Mouse (Mus musculus) limb, embryonic 14.5 days (tissue): ENCODE results near the gene Saa1. TPM values are rescaled to one million over a fixed set of nuclear protein-coding genes. Genes with fewer than 3 reads are reported as not detected.

Experiments
- ATAC-seq: fragments of 200-750 bp; cut with Nextera tagmentation; 2 replicates; pipeline ENCODE4 v1.8.0; 2017; ENCODE audit warnings: low read depth, moderate number of reproducible peaks, moderate TSS enrichment; ENCODE audit not compliant: low FRiP score
- DNase-seq: peaks from one replicate; pipeline ENCODE4 v3.0.0-alpha.2; 2015; ENCODE audit warnings: low spot score
- H3K27ac ChIP-seq: fragments of 300-500 bp; sonication (generic); replicated peaks from 2 replicates; pipeline ENCODE4 v1.5.1; 2014; ENCODE audit warnings: low read depth, mild to moderate bottlenecking, low read length, moderate library complexity, mixed read lengths
- H3K27me3 ChIP-seq: fragments of 300-500 bp; sonication (generic); 2 replicates; pipeline ENCODE4 v1.6.1; 2014; ENCODE audit warnings: low read length, mixed read lengths; ENCODE audit not compliant: control insufficient read depth, insufficient read depth
- H3K36me3 ChIP-seq: fragments of 300-500 bp; sonication (generic); 2 replicates; pipeline ENCODE4 v1.6.1; 2014; ENCODE audit warnings: mild to moderate bottlenecking, low read length, moderate library complexity, mixed read lengths; ENCODE audit not compliant: control insufficient read depth, insufficient read depth
- H3K4me1 ChIP-seq: fragments of 300-500 bp; sonication (generic); 2 replicates; pipeline ENCODE4 v1.6.1; 2014; ENCODE audit warnings: antibody characterized with exemption, low read length, mixed read lengths; ENCODE audit not compliant: control insufficient read depth, insufficient read depth
- H3K4me2 ChIP-seq: fragments of 300-500 bp; sonication (generic); replicated peaks from 2 replicates; pipeline ENCODE4 v1.6.1; 2014; ENCODE audit warnings: low read depth, mild to moderate bottlenecking, low read length, moderate library complexity; ENCODE audit not compliant: severe bottlenecking
- H3K4me3 ChIP-seq: fragments of 300-500 bp; sonication (generic); replicated peaks from 2 replicates; pipeline ENCODE4 v1.5.1; 2014; ENCODE audit warnings: low read length
- H3K9ac ChIP-seq: fragments of 300-500 bp; sonication (generic); 2 replicates; pipeline ENCODE4 v1.6.1; 2014; ENCODE audit warnings: mild to moderate bottlenecking, low read depth, low read length, moderate library complexity; ENCODE audit not compliant: severe bottlenecking
- H3K9me3 ChIP-seq: fragments of 300-500 bp; sonication (generic); 2 replicates; pipeline ENCODE4 v1.6.1; 2016; ENCODE audit warnings: low read length; ENCODE audit not compliant: control insufficient read depth
- POLR2A ChIP-seq: fragments of 200-500 bp; IDR thresholded peaks from 2 replicates; pipeline ENCODE4 v1.8.0; 2012; ENCODE audit warnings: inconsistent platforms, mild to moderate bottlenecking, moderate library complexity, borderline replicate concordance; ENCODE audit not compliant: insufficient read depth, insufficient read length; ENCODE audit errors: extremely low read depth
- WGBS: fragments of 180-500 bp; shearing (Covaris S2); extraction: QIAGEN DNeasy Blood & Tissue Kit; methylation state at CpG from one replicate; pipeline ENCODE4 v1.1.7; 2014; 5-methylcytosine and 5-hydroxymethylcytosine counted together
- polyA plus RNA-seq, 2 experiments: library from polyadenylated mRNA; depleted of rRNA in 1 of 2; stranded (reverse) in 1 of 2; unstranded in 1 of 2; fragments of >200 nt; fragmentation: Nextera tagmentation in 1 of 2; extraction: Ambion mirVana in 1 of 2; gene quantifications; 2 replicates each; pipeline versions ENCODE4 v1.2.1 to v1.2.3; 2012 to 2014

The Saa1 gene
- polyA plus RNA-seq, 2 experiments, result 0.24 to 0.44 TPM

- TF ChIP-seq POLR2A, result peak; percentile 44; the same call in 1 of the 2 replicates
- DNase-seq (peak; percentile 91), ATAC-seq (peak; percentile 98)
- Histone ChIP-seq H3K27me3 (no peaks in the 10 kb centered on the region), H3K4me3 (peak within 1 kb of the TSS; percentile 79), H3K9me3 (no peaks in the 10 kb centered on the region), H3K27ac (peak within 1 kb of the TSS; percentile 86), H3K9ac (peak within 1 kb of the TSS; percentile 84), H3K4me2 (peak within 1 kb of the TSS; percentile 51), H3K36me3 (peaks cover 19% of the 10 kb centered on the region), H3K4me1 (peaks cover 8% of the 10 kb centered on the region; the same call in 1 of the 2 replicates)
- WGBS, result under 1% methylated on average over 24 of the region's 38 CpGs
Measured at GRCm38 (mm10) chr7:46710390-46710844, 32.4 kb downstream of the Saa1 start, which contains the start of gene Saal1. Gene Saal1 (minus strand): TSS chr7:46710680.

GRCm38 (mm10) chr7:46700521-46701025, 42.2 kb downstream of the Saa1 start:
- H3K27me3 ChIP-seq, result no peaks in the 10 kb centered on the region
- no peak for ATAC-seq
- H3K9ac ChIP-seq, result no peak overlapping the region
- no peak overlapping the region for H3K4me3 ChIP-seq
- no peak for DNase-seq
- peaks cover 85% of the 10 kb centered on the region for H3K36me3 ChIP-seq
- H3K4me2 ChIP-seq, result no peak overlapping the region
- no peaks in the 10 kb centered on the region for H3K9me3 ChIP-seq
- 97% methylated on average over 6 of the region's 6 CpGs for WGBS
- H3K4me1 ChIP-seq, result no peaks in the 10 kb centered on the region
- TF ChIP-seq POLR2A, result no peak
- no peak overlapping the region for H3K27ac ChIP-seq

GRCm38 (mm10) chr7:46696754-46697153, 46.0 kb downstream of the Saa1 start:
- Histone ChIP-seq H3K4me1 (no peaks in the 10 kb centered on the region), H3K27ac (no peak overlapping the region)

More at GRCm38 (mm10) chr7:46696754-46697153, 46.0 kb downstream of the Saa1 start:
- 89% methylated on average over 1 of the region's 1 CpGs for WGBS
- Histone ChIP-seq H3K9ac (no peak overlapping the region), H3K4me3 (no peak overlapping the region), H3K36me3 (peaks cover 67% of the 10 kb centered on the region), H3K27me3 (no peaks in the 10 kb centered on the region), H3K4me2 (no peak overlapping the region), H3K9me3 (no peaks in the 10 kb centered on the region)
- ATAC-seq (no peak), DNase-seq (no peak)
- TF ChIP-seq POLR2A, result no peak

Other genes with a start within 250 kb of the Saa1 start
- 12.2 and 12.8 TPM in 2 replicates for gene Sergef, start 103.2 kb downstream of the Saa1 start, polyA plus RNA-seq (2012; rRNA removed)
- 12.8 and 13.1 TPM in 2 replicates for gene Sergef, start 103.2 kb downstream of the Saa1 start, polyA plus RNA-seq (2014; fragmentation: Nextera tagmentation; extraction: Ambion mirVana)
- 0.29 TPM in 2 replicates for gene Tph1, start 70.4 kb downstream of the Saa1 start, polyA plus RNA-seq (2012; rRNA removed)
- gene Tph1, start 70.4 kb downstream of the Saa1 start, polyA plus RNA-seq (2014; fragmentation: Nextera tagmentation; extraction: Ambion mirVana), result 1.1 and 1.6 TPM in 2 replicates
- 20.8 and 21.4 TPM in 2 replicates for gene Saal1, start 32.3 kb downstream of the Saa1 start, polyA plus RNA-seq (2012; rRNA removed)
- gene Saal1, start 32.3 kb downstream of the Saa1 start, polyA plus RNA-seq (2014; fragmentation: Nextera tagmentation; extraction: Ambion mirVana), result 30.6 and 33.4 TPM in 2 replicates
- gene Saa3, start 27.3 kb downstream of the Saa1 start, polyA plus RNA-seq (2012; rRNA removed), result 0.21 and 0.22 TPM in 2 replicates
- gene Saa3, start 27.3 kb downstream of the Saa1 start, polyA plus RNA-seq (2014; fragmentation: Nextera tagmentation; extraction: Ambion mirVana), result 0.19 and 0.33 TPM in 2 replicates
- gene Saa4, start 10.4 kb downstream of the Saa1 start, polyA plus RNA-seq (2012; rRNA removed), result 0.06 TPM in 1 of 2 replicates, not detected in the other
- not detected in 2 replicates for gene Saa4, start 10.4 kb downstream of the Saa1 start, polyA plus RNA-seq (2014; fragmentation: Nextera tagmentation; extraction: Ambion mirVana)
- gene Saa2, start 8.8 kb upstream of the Saa1 start, polyA plus RNA-seq (2012; rRNA removed), result 0.27 and 0.47 TPM in 2 replicates
- 1.1 TPM in 2 replicates for gene Saa2, start 8.8 kb upstream of the Saa1 start, polyA plus RNA-seq (2014; fragmentation: Nextera tagmentation; extraction: Ambion mirVana)
- 34.2 and 36.5 TPM in 2 replicates for gene Hps5, start 53.1 kb upstream of the Saa1 start, polyA plus RNA-seq (2012; rRNA removed)
- 20.6 and 23.6 TPM in 2 replicates for gene Hps5, start 53.1 kb upstream of the Saa1 start, polyA plus RNA-seq (2014; fragmentation: Nextera tagmentation; extraction: Ambion mirVana)
- 24.3 and 34.2 TPM in 2 replicates for gene Gtf2h1, start 53.1 kb upstream of the Saa1 start, polyA plus RNA-seq (2012; rRNA removed)
- 53.1 and 53.5 TPM in 2 replicates for gene Gtf2h1, start 53.1 kb upstream of the Saa1 start, polyA plus RNA-seq (2014; fragmentation: Nextera tagmentation; extraction: Ambion mirVana)
- gene Ldha, start 98.5 kb upstream of the Saa1 start, polyA plus RNA-seq (2012; rRNA removed), result 692 and 736 TPM in 2 replicates
- 1,461 and 1,594 TPM in 2 replicates for gene Ldha, start 98.5 kb upstream of the Saa1 start, polyA plus RNA-seq (2014; fragmentation: Nextera tagmentation; extraction: Ambion mirVana)
- gene Ldhc, start 118.2 kb upstream of the Saa1 start, polyA plus RNA-seq (2012; rRNA removed), result 0.06 TPM in 1 of 2 replicates, not detected in the other
- not detected in 2 replicates for gene Ldhc, start 118.2 kb upstream of the Saa1 start, polyA plus RNA-seq (2014; fragmentation: Nextera tagmentation; extraction: Ambion mirVana)
- 86.2 and 119 TPM in 2 replicates for gene Tsg101, start 177.0 kb upstream of the Saa1 start, polyA plus RNA-seq (2012; rRNA removed)
- gene Tsg101, start 177.0 kb upstream of the Saa1 start, polyA plus RNA-seq (2014; fragmentation: Nextera tagmentation; extraction: Ambion mirVana), result 189 and 197 TPM in 2 replicates
- gene Uevld, start 215.5 kb upstream of the Saa1 start, polyA plus RNA-seq (2012; rRNA removed), result 9.4 and 10.2 TPM in 2 replicates
- gene Uevld, start 215.5 kb upstream of the Saa1 start, polyA plus RNA-seq (2014; fragmentation: Nextera tagmentation; extraction: Ambion mirVana), result 10.0 and 12.5 TPM in 2 replicates
- gene Gm9999, start 240.6 kb upstream of the Saa1 start, polyA plus RNA-seq (2012; rRNA removed), result not detected in 2 replicates
- not detected in 2 replicates for gene Gm9999, start 240.6 kb upstream of the Saa1 start, polyA plus RNA-seq (2014; fragmentation: Nextera tagmentation; extraction: Ambion mirVana)